Mouse (Mus musculus) adrenal gland, adult (tissue): ENCODE measurements at regions not wholly inside any gene's neighbourhood (a gene's known extent, or its start where the extent isn't known, plus 50 kb on each side); places are given as distances from the start of the nearest gene placed in this dataset.

Experiments used
- DNase-seq, 2 experiments: peaks; one replicate each; pipeline ENCODE4 v3.0.0; 2022 to 2023; ENCODE audit warnings: low spot score in 1 of 2; ENCODE audit not compliant: inconsistent age in 2 of 2

- DNase-seq, result no peak
Observed at GRCm38 (mm10) chr5:74888934-74889333, 155.6 kb downstream of the Chic2 start.

GRCm38 (mm10) chr5:74885958-74886357 is 158.6 kb downstream of the Chic2 start:
- no peak for DNase-seq

- no peak for DNase-seq
Observed at GRCm38 (mm10) chr5:74882563-74882962, 162.0 kb downstream of the Chic2 start.

GRCm38 (mm10) chr5:74880669-74881226 is 163.8 kb downstream of the Chic2 start:
- DNase-seq, result peak in 1 of 2 experiments; percentile 29

GRCm38 (mm10) chr5:74880048-74880437 is 164.5 kb downstream of the Chic2 start:
- DNase-seq, result no peak

GRCm38 (mm10) chr5:74879098-74880047 is 165.2 kb downstream of the Chic2 start:
- DNase-seq, result no peak

- DNase-seq, result no peak
Observed at GRCm38 (mm10) chr5:74877595-74877994, 167.0 kb downstream of the Chic2 start.

- no peak for DNase-seq
Observed at GRCm38 (mm10) chr5:74877185-74877584, 167.4 kb downstream of the Chic2 start.

- peak; percentile 42 to 52 for DNase-seq
Observed at GRCm38 (mm10) chr5:74874691-74875090, 169.9 kb downstream of the Chic2 start.

- DNase-seq, result no peak
Observed at GRCm38 (mm10) chr5:74870615-74871014, 167.9 kb upstream of the Lnx1 start.

- DNase-seq, result no peak
Observed at GRCm38 (mm10) chr5:74867113-74867785, 164.5 kb upstream of the Lnx1 start.

- no peak for DNase-seq
Observed at GRCm38 (mm10) chr5:74866697-74867096, 164.0 kb upstream of the Lnx1 start.

- no peak for DNase-seq
Observed at GRCm38 (mm10) chr5:74865446-74865845, 162.7 kb upstream of the Lnx1 start.

- no peak for DNase-seq
Observed at GRCm38 (mm10) chr5:74864540-74865157, 161.9 kb upstream of the Lnx1 start.

- no peak for DNase-seq
Observed at GRCm38 (mm10) chr5:74861297-74861696, 158.6 kb upstream of the Lnx1 start.

- no peak for DNase-seq
Observed at GRCm38 (mm10) chr5:74857861-74858260, 155.1 kb upstream of the Lnx1 start.

GRCm38 (mm10) chr5:74857161-74857560 is 154.4 kb upstream of the Lnx1 start:
- no peak for DNase-seq

- DNase-seq, result no peak
Observed at GRCm38 (mm10) chr5:74847824-74848223, 145.1 kb upstream of the Lnx1 start.

GRCm38 (mm10) chr5:74846674-74847073 is 144.0 kb upstream of the Lnx1 start:
- DNase-seq, result no peak

- DNase-seq, result peak; percentile 16 to 54
Observed at GRCm38 (mm10) chr5:74834401-74834800, 131.7 kb upstream of the Lnx1 start.

- no peak for DNase-seq
Observed at GRCm38 (mm10) chr5:74833887-74834286, 131.2 kb upstream of the Lnx1 start.
